Mouse (Mus musculus) CH12.LX (cell line): ENCODE results near the gene Tmem81. TPM values are rescaled to one million over a fixed set of nuclear protein-coding genes. Genes with fewer than 3 reads are reported as not detected.

Experiments
- DNase-seq: peaks from one replicate; pipeline ENCODE4 v3.0.0-alpha.2; 2013; ENCODE audit errors: extremely low read depth
- H3K27ac ChIP-seq: 2 replicates; pipeline ENCODE4 v1.5.1; 2012; ENCODE audit warnings: low read depth, mild to moderate bottlenecking, control low read depth, moderate library complexity; ENCODE audit not compliant: insufficient read depth
- H3K27me3 ChIP-seq: replicated peaks from 2 replicates; pipeline ENCODE3; 2012; ENCODE audit warnings: inconsistent platforms
- H3K36me3 ChIP-seq, 2 experiments: replicated peaks in 1 of 2; 2 replicates each; pipeline versions ENCODE3 to v1.6.1; 2012; ENCODE audit warnings: inconsistent platforms in 1 of 2, low read length in 1 of 2, mild to moderate bottlenecking in 1 of 2, mixed read lengths in 1 of 2, moderate library complexity in 1 of 2; ENCODE audit not compliant: control insufficient read depth in 1 of 2, insufficient read depth in 1 of 2
- H3K4me1 ChIP-seq, 2 experiments: 2 replicates each; pipeline ENCODE4 v1.6.1; 2012; ENCODE audit warnings: inconsistent platforms in 1 of 2, moderate library complexity in 1 of 2; ENCODE audit not compliant: insufficient read depth in 2 of 2, control insufficient read depth in 1 of 2
- H3K4me2 ChIP-seq: 2 replicates; pipeline ENCODE4 v1.6.1; 2012; ENCODE audit warnings: low read depth, mild to moderate bottlenecking, control low read depth; ENCODE audit not compliant: poor library complexity, insufficient read depth, severe bottlenecking
- H3K4me3 ChIP-seq, 3 experiments: fragments of 150-350 bp in 1 of 3; sonication (generic) in 1 of 3; replicated peaks in 1 of 3; 2 replicates each; pipeline versions ENCODE3 to v1.5.1; 2011 to 2012; ENCODE audit warnings: low read depth in 2 of 3, low read length in 2 of 3, mild to moderate bottlenecking in 2 of 3, moderate library complexity in 2 of 3, control low read depth in 1 of 3, improper control_type of control experiment in 1 of 3, inconsistent platforms in 1 of 3, mixed read lengths in 1 of 3; ENCODE audit not compliant: poor library complexity in 1 of 3
- H3K79me2 ChIP-seq: replicated peaks from 2 replicates; pipeline ENCODE4 v1.6.1; 2012; ENCODE audit warnings: mild to moderate bottlenecking, moderate library complexity; ENCODE audit not compliant: control insufficient read depth, poor library complexity, insufficient read depth, severe bottlenecking; ENCODE audit errors: extremely low read depth
- H3K9ac ChIP-seq: 2 replicates; pipeline ENCODE4 v1.6.1; 2012; ENCODE audit warnings: low read depth, mild to moderate bottlenecking, control low read depth, moderate library complexity; ENCODE audit not compliant: insufficient read depth
- H3K9me3 ChIP-seq: replicated peaks from 2 replicates; pipeline ENCODE3; 2012; ENCODE audit warnings: low read length, inconsistent platforms, mixed read lengths
- BHLHE40 ChIP-seq: IDR thresholded peaks from 2 replicates; pipeline ENCODE4 v1.6.1; 2011; ENCODE audit warnings: mild to moderate bottlenecking, low read depth, low read length, improper control_type of control experiment
- CTCF ChIP-seq, 2 experiments: IDR thresholded peaks in 1 of 2; conservative IDR thresholded peaks in 1 of 2; 2 replicates each; pipeline ENCODE4 v1.5.1; 2011 to 2012; ENCODE audit warnings: low read depth in 2 of 2, low read length in 2 of 2, improper control_type of control experiment in 1 of 2, inconsistent platforms in 1 of 2, mild to moderate bottlenecking in 1 of 2, moderate library complexity in 1 of 2
- E2F4 ChIP-seq: IDR thresholded peaks from 2 replicates; pipeline ENCODE4 v1.6.1; 2011; ENCODE audit warnings: low read depth, low read length, improper control_type of control experiment; ENCODE audit not compliant: insufficient replicate concordance
- ELF1 ChIP-seq: IDR thresholded peaks from 2 replicates; pipeline ENCODE4 v1.6.1; 2014; ENCODE audit warnings: low read depth, mild to moderate bottlenecking, inconsistent platforms, low read length, improper control_type of control experiment
- ETS1 ChIP-seq: conservative IDR thresholded peaks from 2 replicates; pipeline ENCODE4 v1.6.1; 2012; ENCODE audit warnings: low read depth, mild to moderate bottlenecking, inconsistent platforms, low read length, improper control_type of control experiment, moderate library complexity
- GABPA ChIP-seq: IDR thresholded peaks from 2 replicates; pipeline ENCODE4 v1.6.1; 2012; ENCODE audit warnings: low read depth, low read length, improper control_type of control experiment, inconsistent platforms; ENCODE audit not compliant: insufficient replicate concordance
- HCFC1 ChIP-seq: IDR thresholded peaks from 2 replicates; pipeline ENCODE4 v1.6.1; 2012; ENCODE audit warnings: low read depth, mild to moderate bottlenecking, inconsistent platforms, low read length, improper control_type of control experiment
- IRF4 ChIP-seq: IDR thresholded peaks from 2 replicates; pipeline ENCODE4 v1.6.1; 2014; ENCODE audit warnings: low read depth, mild to moderate bottlenecking, inconsistent platforms, low read length, improper control_type of control experiment
- MAFK ChIP-seq: IDR thresholded peaks from 2 replicates; pipeline ENCODE4 v1.6.1; 2011; ENCODE audit warnings: low read length, improper control_type of control experiment; ENCODE audit not compliant: insufficient replicate concordance
- MAX ChIP-seq: IDR thresholded peaks from 2 replicates; pipeline ENCODE4 v1.6.1; 2011; ENCODE audit warnings: low read length, improper control_type of control experiment
- MAZ ChIP-seq: IDR thresholded peaks from 2 replicates; pipeline ENCODE4 v1.6.1; 2012; ENCODE audit warnings: low read depth, mild to moderate bottlenecking, inconsistent platforms, low read length, improper control_type of control experiment, moderate library complexity
- MEF2A ChIP-seq: IDR thresholded peaks from 2 replicates; pipeline ENCODE4 v1.6.1; 2014; ENCODE audit warnings: low read depth, mild to moderate bottlenecking, inconsistent platforms, low read length, improper control_type of control experiment, borderline replicate concordance
- MYC ChIP-seq: IDR thresholded peaks from 2 replicates; pipeline ENCODE4 v1.6.1; 2011; ENCODE audit warnings: low read depth, mild to moderate bottlenecking, improper control_type of control experiment, low read length
- NELFE ChIP-seq: IDR thresholded peaks from 2 replicates; pipeline ENCODE4 v1.6.1; 2011; ENCODE audit warnings: low read depth, low read length, improper control_type of control experiment
- NRF1 ChIP-seq: IDR thresholded peaks from 2 replicates; pipeline ENCODE4 v1.6.1; 2014; ENCODE audit warnings: low read depth, mild to moderate bottlenecking, inconsistent platforms, low read length, improper control_type of control experiment, moderate library complexity
- PAX5 ChIP-seq: IDR thresholded peaks from 2 replicates; pipeline ENCODE4 v1.6.1; 2012; ENCODE audit warnings: low read length, inconsistent platforms, mixed read lengths
- POLR2A ChIP-seq: IDR thresholded peaks from 2 replicates; pipeline ENCODE4 v1.6.1; 2011; ENCODE audit warnings: low read depth, mild to moderate bottlenecking, improper control_type of control experiment, low read length
- RAD21 ChIP-seq: IDR thresholded peaks from 2 replicates; pipeline ENCODE4 v1.6.1; 2011; ENCODE audit warnings: low read depth, mild to moderate bottlenecking, low read length, improper control_type of control experiment, moderate library complexity
- SIN3A ChIP-seq: IDR thresholded peaks from 2 replicates; pipeline ENCODE4 v1.6.1; 2012; ENCODE audit warnings: low read length, improper control_type of control experiment, inconsistent platforms
- UBTF ChIP-seq: IDR thresholded peaks from 2 replicates; pipeline ENCODE4 v1.6.1; 2012; ENCODE audit warnings: low read depth, mild to moderate bottlenecking, inconsistent platforms, low read length, improper control_type of control experiment, moderate library complexity
- ZKSCAN1 ChIP-seq: IDR thresholded peaks from 2 replicates; pipeline ENCODE4 v1.6.1; 2012; ENCODE audit warnings: low read depth, inconsistent platforms, low read length, improper control_type of control experiment, borderline replicate concordance
- ZNF384 ChIP-seq: IDR thresholded peaks from 2 replicates; pipeline ENCODE4 v1.6.1; 2012; ENCODE audit warnings: low read depth, low read length, improper control_type of control experiment, inconsistent platforms
- dilution Hi-C: fragments of 300-500 bp; cut with MboI; formaldehyde crosslinking; loops from 2 replicates; pipeline ENCODE4 v1.14.3; 2020; ENCODE audit warnings: low sequenced_read_pairs; ENCODE audit not compliant: extremely low pct_unique_long_range_greater_than_20kb, extremely low pct_ligation_motif_present
- in situ Hi-C: fragments of 300-500 bp; cut with MboI; formaldehyde crosslinking; loops from 3 replicates; pipeline ENCODE4 v1.14.3; 2019; ENCODE audit warnings: low sequenced_read_pairs, low pct_ligation_motif_present, low pct_unique_long_range_greater_than_20kb, mixed read lengths
- polyA plus RNA-seq: library from polyadenylated mRNA; unstranded; fragments of >175 nt; gene quantifications from 2 replicates; pipeline ENCODE4 v1.2.1, GENCODE M21; 2012; ENCODE audit warnings: low read depth; ENCODE audit not compliant: insufficient read length
- total RNA-seq, 2 experiments: library from RNA; depleted of rRNA; stranded (reverse); fragments of 300-350 nt in 1 of 2; fragments of >200 nt in 1 of 2; gene quantifications; 2 replicates each; pipeline ENCODE4 v1.2.3; 2012 to 2014

The Tmem81 gene
- total and polyA plus RNA-seq, 3 experiments, result 2.2 to 3.3 (median 2.8) TPM

- TF ChIP-seq MAX (no peak), CTCF (conservative IDR thresholded peaks at IDR 0.05 in 1 of 2, IDR thresholded peaks at IDR 0.05 in 1 of 2; ENCODE audit: low read depth in 2 of 2, low read length in 2 of 2) (no peak), MAFK (no peak), UBTF (no peak), ZKSCAN1 (no peak), PAX5 (no peak), BHLHE40 (no peak), E2F4 (no peak), MYC (no peak), MEF2A (no peak), ETS1 (no peak), SIN3A (no peak), ZNF384 (no peak), IRF4 (no peak), NRF1 (no peak), ELF1 (no peak), NELFE (no peak), HCFC1 (no peak), MAZ (no peak)
- H3K9me3 ChIP-seq, result no peaks in the 10 kb centered on the region
- H3K4me1 ChIP-seq, result peaks cover 2 to 39% of the 10 kb centered on the region in 2 experiments; a peak in 2 of 4 replicates
- no peaks in the 10 kb centered on the region for H3K27me3 ChIP-seq
- dilution Hi-C loops, result no loop called here
- DNase-seq, result no peak
- in situ Hi-C loops, result no loop called here
- peaks cover 16 to 62% of the 10 kb centered on the region in 2 experiments for H3K36me3 ChIP-seq
- H3K27ac ChIP-seq, result no peak overlapping the region
- H3K79me2 ChIP-seq, result peaks cover 49% of the 10 kb centered on the region
- H3K4me3 ChIP-seq, result no peak overlapping the region
- no peak overlapping the region for H3K9ac ChIP-seq
- no peak overlapping the region for H3K4me2 ChIP-seq
Observed at GRCm38 (mm10) chr1:132483234-132483633, 22.8 kb upstream of the Tmem81 start.

GRCm38 (mm10) chr1:132483759-132484158 lies 22.3 kb upstream of the Tmem81 start:
- dilution Hi-C loops (no loop called here), in situ Hi-C loops (no loop called here)
- no peaks in the 10 kb centered on the region for H3K27me3 ChIP-seq
- no peak overlapping the region for H3K27ac ChIP-seq
- TF ChIP-seq MAFK (no peak), E2F4 (no peak), POLR2A (no peak), GABPA (no peak), MEF2A (no peak), RAD21 (no peak)
- H3K36me3 ChIP-seq, result peaks cover 19 to 67% of the 10 kb centered on the region in 2 experiments
- H3K4me2 ChIP-seq, result no peak overlapping the region
- H3K4me3 ChIP-seq, result no peak overlapping the region
- H3K9me3 ChIP-seq, result no peaks in the 10 kb centered on the region
- H3K79me2 ChIP-seq, result peaks cover 43% of the 10 kb centered on the region
- no peak overlapping the region for H3K9ac ChIP-seq
- DNase-seq, result no peak
- peaks cover 0 to 33% of the 10 kb centered on the region in 2 experiments; a peak in 2 of 4 replicates for H3K4me1 ChIP-seq
